Mouse (Mus musculus): ENCODE results near the gene Taf4. TPM values are rescaled to one million over a fixed set of nuclear protein-coding genes. Genes with fewer than 3 reads are reported as not detected.

Taf4 gene
- 16.8 TPM for polyA plus RNA-seq (2017; shearing (Covaris generic))

GRCm38 (mm10) chr2:179976628-179977343 lies at the start of gene Taf4:
Gene Taf4, minus strand, starts transcription at chr2:179976646.

GRCm38 (mm10) chr2:180024401-180025098 lies 48.1 kb upstream of the Taf4 start, which contains the start of gene Lsm14b:
Gene Lsm14b, plus strand, starts transcription at chr2:180024987.

Other genes with a start within 250 kb of the Taf4 start
- gene Lsm14b, start 48.3 kb upstream of the Taf4 start, polyA plus RNA-seq (2017; shearing (Covaris generic)): 5.2 TPM
- 355 TPM for gene Psma7, start 65.8 kb upstream of the Taf4 start, polyA plus RNA-seq (2017; shearing (Covaris generic))
- gene Ss18l1, start 65.9 kb upstream of the Taf4 start, polyA plus RNA-seq (2017; shearing (Covaris generic)): 4.0 TPM
- 38.8 TPM for gene Mtg2, start 93.9 kb upstream of the Taf4 start, polyA plus RNA-seq (2017; shearing (Covaris generic))
- not detected for gene Hrh3, start 127.8 kb upstream of the Taf4 start, polyA plus RNA-seq (2017; shearing (Covaris generic))
- gene Osbpl2, start 142.7 kb upstream of the Taf4 start, polyA plus RNA-seq (2017; shearing (Covaris generic)): 35.2 TPM
- 163 TPM for gene Adrm1, start 194.8 kb upstream of the Taf4 start, polyA plus RNA-seq (2017; shearing (Covaris generic))
- not detected for gene Lama5, start 249.2 kb upstream of the Taf4 start, polyA plus RNA-seq (2017; shearing (Covaris generic))

All from effector memory CD4-positive, alpha-beta T cell, adult 7 months (primary cell).